27 mouse cellular contexts compared by ENCODE assay signal in the genomic region with DNA sequence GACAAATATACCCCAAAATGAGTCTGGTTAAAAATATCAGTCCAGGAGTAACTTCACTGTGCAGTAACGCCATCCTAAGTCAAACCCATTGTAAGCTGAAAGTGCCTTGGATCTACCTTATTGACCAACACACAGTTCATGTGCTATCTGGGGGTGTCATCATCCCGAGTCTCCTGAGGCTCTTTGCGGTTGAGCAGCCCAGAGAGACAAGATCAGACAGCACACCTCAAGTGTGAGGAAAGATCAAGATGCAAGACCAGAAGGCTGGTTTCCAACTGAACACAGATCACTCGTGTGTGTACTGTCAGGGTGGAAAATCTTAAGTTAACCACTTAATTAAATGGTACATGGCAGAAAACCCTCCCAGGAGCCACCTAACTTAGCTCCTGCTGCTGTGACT.
A peak's percentile ranks its signal among the peaks of the same experiment; 100 is the strongest.
DNase-seq lines count a peak whose midpoint lies in the region; ATAC-seq and TF ChIP-seq lines count a peak whose summit lies in the region.
"Had no signal": no experiment of that assay in that cellular context is flagged by ENCODE, and none has a peak within 500 bp of the region (broad histone marks: within the 10 kb centered on the region; RNA-seq: fewer than 3 reads in every experiment).

No protein-coding gene starts in this region.

- peaks cover 8% of the 10 kb centered on the region; the same call in 1 of the 2 replicates for H3K4me1 ChIP-seq in kidney, adult 2 months (ENCODE audit: control insufficient read depth, insufficient read depth, low read length)

- no peak for TF ChIP-seq POLR2A in kidney, adult 2 months (IDR thresholded peaks at IDR 0.05; ENCODE audit: low read depth, low read length)

- no peaks in the 10 kb centered on the region for H3K27me3 ChIP-seq in kidney, adult 2 months (replicated peaks; ENCODE audit: control insufficient read depth, insufficient read depth, low read length)
- H3K27me3 ChIP-seq: forebrain, embryonic 12.5 days; heart, embryonic 12.5 days; limb, embryonic 13.5 days had no signal

- ATAC-seq in activated CD4-positive, CD25-positive, alpha-beta regulatory T cell, adult 4 months = peak; percentile 26
- peak; percentile 35 for ATAC-seq in megakaryocyte progenitor cell, adult 5-6 weeks (replicated peaks; ENCODE audit: poor library complexity)
- ATAC-seq: midbrain, embryonic 16.5 days had no signal

- H3K36me3 ChIP-seq in kidney, adult 2 months (ENCODE audit: control insufficient read depth, insufficient read depth, low read length) = no peaks in the 10 kb centered on the region
- H3K36me3 ChIP-seq: forebrain, embryonic 12.5 days; heart, embryonic 12.5 days; limb, embryonic 13.5 days had no signal

- H3K4me3 ChIP-seq in kidney, adult 2 months (ENCODE audit: insufficient read depth, low read depth, low read length) = no peak overlapping the region
- H3K4me3 ChIP-seq: erythroblast, embryonic 14.5 days; forebrain, embryonic 12.5 days; heart, adult 2 months; heart, embryonic 12.5 days; layer of hippocampus, adult 2 months; left cerebral cortex, adult 2 months; limb, embryonic 13.5 days; myocyte had no signal

- DNase-seq in thymus, postnatal 0 days (ENCODE audit: low spot score) = peak; percentile 30
- no peak for DNase-seq in thymus, postnatal 36 days
- no peak for DNase-seq in right cerebral cortex, postnatal 36 days (ENCODE audit: low spot score in 2 of 2)
- no peak for DNase-seq in kidney, adult 2 months
- no peak for DNase-seq in frontal cortex, postnatal 36 days (ENCODE audit: low spot score in 2 of 2)
- DNase-seq: adrenal gland, postnatal 36 days; cerebellum, adult 2 months; cerebellum, postnatal 14 days; gastrocnemius, postnatal 14 days; heart, adult 2 months; kidney, adult 11 months; kidney, postnatal 36 days; lung, adult 18-20 months; lung, postnatal 10 days; right cerebral cortex, postnatal 4 days had no signal

- TF ChIP-seq CTCF in kidney, adult 2 months (conservative IDR thresholded peaks at IDR 0.05; ENCODE audit: insufficient read depth, insufficient read length, low read depth, low read length) = no peak

- no peak overlapping the region for H3K27ac ChIP-seq in kidney, adult 2 months (ENCODE audit: insufficient read depth, low read depth, low read length)
- H3K27ac ChIP-seq: forebrain, embryonic 12.5 days; heart, adult 2 months; hindbrain, embryonic 14.5 days; layer of hippocampus, adult 2 months; left cerebral cortex, adult 2 months; limb, embryonic 13.5 days; macrophage had no signal

- WGBS in kidney, adult 2 months = 87% methylated on average over 4 of the region's 4 CpGs
